Mouse (Mus musculus) CH12.LX (cell line): ENCODE measurements at regions not wholly inside any gene's neighbourhood (a gene's known extent, or its start where the extent isn't known, plus 50 kb on each side); places are given as distances from the start of the nearest gene placed in this dataset.

Experiments used
- DNase-seq: peaks from one replicate; pipeline ENCODE4 v3.0.0-alpha.2; 2013; ENCODE audit errors: extremely low read depth
- H3K27ac ChIP-seq: 2 replicates; pipeline ENCODE4 v1.5.1; 2012; ENCODE audit warnings: low read depth, mild to moderate bottlenecking, control low read depth, moderate library complexity; ENCODE audit not compliant: insufficient read depth
- H3K27me3 ChIP-seq: replicated peaks from 2 replicates; pipeline ENCODE3; 2012; ENCODE audit warnings: inconsistent platforms
- H3K36me3 ChIP-seq, 2 experiments: replicated peaks in 1 of 2; 2 replicates each; pipeline versions ENCODE3 to v1.6.1; 2012; ENCODE audit warnings: inconsistent platforms in 1 of 2, low read length in 1 of 2, mild to moderate bottlenecking in 1 of 2, mixed read lengths in 1 of 2, moderate library complexity in 1 of 2; ENCODE audit not compliant: control insufficient read depth in 1 of 2, insufficient read depth in 1 of 2
- H3K4me1 ChIP-seq, 2 experiments: 2 replicates each; pipeline ENCODE4 v1.6.1; 2012; ENCODE audit warnings: inconsistent platforms in 1 of 2, moderate library complexity in 1 of 2; ENCODE audit not compliant: insufficient read depth in 2 of 2, control insufficient read depth in 1 of 2
- H3K4me2 ChIP-seq: 2 replicates; pipeline ENCODE4 v1.6.1; 2012; ENCODE audit warnings: low read depth, mild to moderate bottlenecking, control low read depth; ENCODE audit not compliant: poor library complexity, insufficient read depth, severe bottlenecking
- H3K4me3 ChIP-seq, 3 experiments: fragments of 150-350 bp in 1 of 3; sonication (generic) in 1 of 3; replicated peaks in 1 of 3; 2 replicates each; pipeline versions ENCODE3 to v1.5.1; 2011 to 2012; ENCODE audit warnings: low read depth in 2 of 3, low read length in 2 of 3, mild to moderate bottlenecking in 2 of 3, moderate library complexity in 2 of 3, control low read depth in 1 of 3, improper control_type of control experiment in 1 of 3, inconsistent platforms in 1 of 3, mixed read lengths in 1 of 3; ENCODE audit not compliant: poor library complexity in 1 of 3
- H3K79me2 ChIP-seq: replicated peaks from 2 replicates; pipeline ENCODE4 v1.6.1; 2012; ENCODE audit warnings: mild to moderate bottlenecking, moderate library complexity; ENCODE audit not compliant: control insufficient read depth, poor library complexity, insufficient read depth, severe bottlenecking; ENCODE audit errors: extremely low read depth
- H3K9ac ChIP-seq: 2 replicates; pipeline ENCODE4 v1.6.1; 2012; ENCODE audit warnings: low read depth, mild to moderate bottlenecking, control low read depth, moderate library complexity; ENCODE audit not compliant: insufficient read depth
- H3K9me3 ChIP-seq: replicated peaks from 2 replicates; pipeline ENCODE3; 2012; ENCODE audit warnings: low read length, inconsistent platforms, mixed read lengths
- BHLHE40 ChIP-seq: IDR thresholded peaks from 2 replicates; pipeline ENCODE4 v1.6.1; 2011; ENCODE audit warnings: mild to moderate bottlenecking, low read depth, low read length, improper control_type of control experiment
- CTCF ChIP-seq, 2 experiments: IDR thresholded peaks in 1 of 2; conservative IDR thresholded peaks in 1 of 2; 2 replicates each; pipeline ENCODE4 v1.5.1; 2011 to 2012; ENCODE audit warnings: low read depth in 2 of 2, low read length in 2 of 2, improper control_type of control experiment in 1 of 2, inconsistent platforms in 1 of 2, mild to moderate bottlenecking in 1 of 2, moderate library complexity in 1 of 2
- E2F4 ChIP-seq: IDR thresholded peaks from 2 replicates; pipeline ENCODE4 v1.6.1; 2011; ENCODE audit warnings: low read depth, low read length, improper control_type of control experiment; ENCODE audit not compliant: insufficient replicate concordance
- IRF4 ChIP-seq: IDR thresholded peaks from 2 replicates; pipeline ENCODE4 v1.6.1; 2014; ENCODE audit warnings: low read depth, mild to moderate bottlenecking, inconsistent platforms, low read length, improper control_type of control experiment
- JUN ChIP-seq: IDR thresholded peaks from 2 replicates; pipeline ENCODE4 v1.6.1; 2011; ENCODE audit warnings: low read depth, mild to moderate bottlenecking, low read length, improper control_type of control experiment, moderate library complexity; ENCODE audit not compliant: insufficient read depth
- KAT2A ChIP-seq: IDR thresholded peaks from 2 replicates; pipeline ENCODE4 v1.6.1; 2012; ENCODE audit warnings: low read length, improper control_type of control experiment, inconsistent platforms; ENCODE audit not compliant: insufficient replicate concordance
- MAFK ChIP-seq: IDR thresholded peaks from 2 replicates; pipeline ENCODE4 v1.6.1; 2011; ENCODE audit warnings: low read length, improper control_type of control experiment; ENCODE audit not compliant: insufficient replicate concordance
- MAX ChIP-seq: IDR thresholded peaks from 2 replicates; pipeline ENCODE4 v1.6.1; 2011; ENCODE audit warnings: low read length, improper control_type of control experiment
- MXI1 ChIP-seq: IDR thresholded peaks from 2 replicates; pipeline ENCODE4 v1.6.1; 2011; ENCODE audit warnings: mild to moderate bottlenecking, low read depth, low read length, improper control_type of control experiment
- NRF1 ChIP-seq: IDR thresholded peaks from 2 replicates; pipeline ENCODE4 v1.6.1; 2014; ENCODE audit warnings: low read depth, mild to moderate bottlenecking, inconsistent platforms, low read length, improper control_type of control experiment, moderate library complexity
- POLR2A ChIP-seq: IDR thresholded peaks from 2 replicates; pipeline ENCODE4 v1.6.1; 2011; ENCODE audit warnings: low read depth, mild to moderate bottlenecking, improper control_type of control experiment, low read length
- POLR2AphosphoS2 ChIP-seq: IDR thresholded peaks from 2 replicates; pipeline ENCODE4 v1.6.1; 2011; ENCODE audit warnings: low read depth, low read length, improper control_type of control experiment
- SIN3A ChIP-seq: IDR thresholded peaks from 2 replicates; pipeline ENCODE4 v1.6.1; 2012; ENCODE audit warnings: low read length, improper control_type of control experiment, inconsistent platforms
- UBTF ChIP-seq: IDR thresholded peaks from 2 replicates; pipeline ENCODE4 v1.6.1; 2012; ENCODE audit warnings: low read depth, mild to moderate bottlenecking, inconsistent platforms, low read length, improper control_type of control experiment, moderate library complexity
- USF1 ChIP-seq: IDR thresholded peaks from 2 replicates; pipeline ENCODE4 v1.6.1; 2014; ENCODE audit warnings: low read depth, mild to moderate bottlenecking, inconsistent platforms, low read length, improper control_type of control experiment
- USF2 ChIP-seq: conservative IDR thresholded peaks from 2 replicates; pipeline ENCODE4 v1.6.1; 2011; ENCODE audit warnings: low read depth, low read length, improper control_type of control experiment
- ZKSCAN1 ChIP-seq: IDR thresholded peaks from 2 replicates; pipeline ENCODE4 v1.6.1; 2012; ENCODE audit warnings: low read depth, inconsistent platforms, low read length, improper control_type of control experiment, borderline replicate concordance
- dilution Hi-C: fragments of 300-500 bp; cut with MboI; formaldehyde crosslinking; loops from 2 replicates; pipeline ENCODE4 v1.14.3; 2020; ENCODE audit warnings: low sequenced_read_pairs; ENCODE audit not compliant: extremely low pct_unique_long_range_greater_than_20kb, extremely low pct_ligation_motif_present
- in situ Hi-C: fragments of 300-500 bp; cut with MboI; formaldehyde crosslinking; loops from 3 replicates; pipeline ENCODE4 v1.14.3; 2019; ENCODE audit warnings: low sequenced_read_pairs, low pct_ligation_motif_present, low pct_unique_long_range_greater_than_20kb, mixed read lengths

GRCm38 (mm10) chr15:60630756-60631402 lies 222.7 kb downstream of the Fam84b start:
- Histone ChIP-seq H3K9me3 (no peaks in the 10 kb centered on the region), H3K79me2 (no peaks in the 10 kb centered on the region), H3K4me2 (no peak overlapping the region), H3K4me3 (no peak overlapping the region), H3K36me3 (no peaks in the 10 kb centered on the region), H3K27ac (no peak overlapping the region), H3K4me1 (no peaks in the 10 kb centered on the region), H3K9ac (no peak overlapping the region), H3K27me3 (no peaks in the 10 kb centered on the region)
- in situ Hi-C loops: no loop called here
- dilution Hi-C loops: no loop called here
- DNase-seq: no peak
- no peak for TF ChIP-seq IRF4
- TF ChIP-seq USF2: no peak
- TF ChIP-seq MAX: no peak
- TF ChIP-seq BHLHE40: no peak
- TF ChIP-seq MXI1: no peak

- Histone ChIP-seq H3K27ac (no peak overlapping the region), H3K4me2 (no peak overlapping the region), H3K27me3 (no peaks in the 10 kb centered on the region), H3K4me1 (no peaks in the 10 kb centered on the region), H3K79me2 (no peaks in the 10 kb centered on the region), H3K4me3 (no peak overlapping the region), H3K9me3 (no peaks in the 10 kb centered on the region), H3K36me3 (no peaks in the 10 kb centered on the region), H3K9ac (no peak overlapping the region)
- DNase-seq: no peak
- no peak for TF ChIP-seq ZKSCAN1
- no peak for TF ChIP-seq SIN3A
- no peak for TF ChIP-seq USF1
- TF ChIP-seq UBTF: no peak
- no peak for TF ChIP-seq MAX
- TF ChIP-seq NRF1: no peak
- no peak for TF ChIP-seq E2F4
- no peak for TF ChIP-seq JUN
- no peak for TF ChIP-seq BHLHE40
- no peak for TF ChIP-seq MAFK
- no peak for TF ChIP-seq POLR2AphosphoS2
- no peak for TF ChIP-seq MXI1
- TF ChIP-seq CTCF (conservative IDR thresholded peaks at IDR 0.05 in 1 of 2, IDR thresholded peaks at IDR 0.05 in 1 of 2; ENCODE audit: low read depth in 2 of 2, low read length in 2 of 2): no peak
- no peak for TF ChIP-seq KAT2A
- no peak for TF ChIP-seq USF2
- no peak for TF ChIP-seq POLR2A
- in situ Hi-C loops: no loop called here
- dilution Hi-C loops: no loop called here
Measured at GRCm38 (mm10) chr15:60618801-60619200, 234.8 kb downstream of the Fam84b start.
